Mouse (Mus musculus) cerebellum, postnatal 4 days (tissue): Measurements from ENCODE around the gene Gss.
"Not testable (repeated sequence)": the region's sequence is repeated elsewhere in the genome, so short reads cannot be mapped to it uniquely, and the experiment has no call there.

Experiments used
- DNase-seq, 2 experiments: peaks; one replicate each; pipeline ENCODE4 v3.0.0; 2022; ENCODE audit warnings: low spot score in 2 of 2, mixed read lengths in 1 of 2

Gene Gss

DNA sequence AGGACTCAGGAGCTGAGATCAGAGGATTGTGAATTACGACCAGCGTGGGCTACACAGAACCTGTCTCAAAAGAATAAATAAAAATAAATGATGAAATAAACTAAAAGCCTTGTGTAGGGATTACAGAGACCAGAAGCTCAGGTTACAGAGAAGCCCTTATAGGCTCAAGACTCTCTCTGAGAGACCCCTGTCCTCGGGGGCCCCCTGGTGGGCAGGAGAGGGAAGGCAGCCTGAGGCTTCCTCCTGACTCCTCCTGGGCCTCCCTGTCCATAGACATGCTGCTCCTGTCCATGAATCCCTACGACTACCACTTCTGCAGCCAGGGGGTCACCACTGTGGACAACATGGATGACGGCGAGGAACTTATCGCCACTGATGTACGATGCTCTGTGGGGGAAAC is 27.2 kb upstream of the Gss start:
- peak; percentile 84 to 90 for DNase-seq

DNA sequence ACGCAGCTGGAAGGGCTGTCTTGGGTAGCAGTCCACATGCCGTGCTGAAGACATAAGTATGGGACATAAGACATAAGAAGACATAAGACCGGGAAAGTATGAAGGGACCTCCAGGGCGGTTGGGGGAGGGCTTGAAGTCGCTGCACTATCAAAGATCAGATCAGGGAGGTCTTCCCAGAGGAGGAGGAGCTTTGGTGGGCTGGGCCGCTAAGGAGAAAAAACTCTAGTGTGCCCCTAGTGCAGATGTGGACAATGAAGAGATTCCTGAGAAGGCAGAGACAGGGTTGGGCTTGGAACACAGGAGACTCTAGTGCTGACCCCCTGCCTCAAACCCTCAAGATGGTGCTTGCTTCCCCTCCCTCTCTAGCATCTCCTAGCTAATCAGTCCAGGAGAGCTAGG is 24.4 kb upstream of the Gss start:
- DNase-seq = no peak

DNA sequence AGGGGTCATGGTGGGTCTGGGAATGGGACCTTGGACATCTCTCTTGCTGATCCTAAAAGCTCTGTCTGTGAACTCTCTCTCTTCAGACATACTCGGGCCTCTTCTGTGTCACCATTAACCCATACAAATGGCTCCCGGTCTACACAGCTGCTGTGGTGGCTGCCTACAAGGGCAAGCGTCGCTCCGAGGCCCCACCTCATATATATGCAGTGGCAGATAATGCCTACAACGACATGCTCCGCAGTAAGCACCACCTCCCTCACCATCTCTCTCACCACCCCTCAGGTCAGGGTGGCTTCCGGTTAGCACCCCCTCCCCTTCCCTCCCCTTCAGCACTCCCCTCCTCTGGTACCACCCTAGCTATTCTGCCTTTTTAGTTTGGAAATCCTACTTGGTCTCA is 21.3 kb upstream of the Gss start:
- no peak for DNase-seq

DNA sequence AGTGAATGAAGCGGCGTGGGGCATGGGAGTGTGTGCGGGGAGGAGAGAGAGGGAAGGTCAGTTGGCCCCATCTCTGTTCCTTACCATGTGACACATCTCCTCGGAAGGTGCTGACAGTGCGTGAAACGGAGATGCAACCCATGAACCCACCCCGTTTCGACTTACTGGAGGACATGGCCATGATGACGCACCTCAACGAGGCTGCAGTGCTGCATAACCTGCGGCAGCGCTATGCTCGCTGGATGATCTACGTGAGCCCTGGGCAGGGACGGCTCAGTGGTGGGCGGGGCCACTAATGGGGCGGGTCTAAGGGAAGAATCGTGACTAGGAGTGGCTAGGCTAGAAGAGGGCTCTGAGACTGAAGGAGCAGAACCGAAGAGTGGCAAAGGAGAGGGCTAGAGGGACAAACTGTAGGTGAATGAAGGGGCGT is 20.7 kb upstream of the Gss start:
- DNase-seq = no peak

DNA sequence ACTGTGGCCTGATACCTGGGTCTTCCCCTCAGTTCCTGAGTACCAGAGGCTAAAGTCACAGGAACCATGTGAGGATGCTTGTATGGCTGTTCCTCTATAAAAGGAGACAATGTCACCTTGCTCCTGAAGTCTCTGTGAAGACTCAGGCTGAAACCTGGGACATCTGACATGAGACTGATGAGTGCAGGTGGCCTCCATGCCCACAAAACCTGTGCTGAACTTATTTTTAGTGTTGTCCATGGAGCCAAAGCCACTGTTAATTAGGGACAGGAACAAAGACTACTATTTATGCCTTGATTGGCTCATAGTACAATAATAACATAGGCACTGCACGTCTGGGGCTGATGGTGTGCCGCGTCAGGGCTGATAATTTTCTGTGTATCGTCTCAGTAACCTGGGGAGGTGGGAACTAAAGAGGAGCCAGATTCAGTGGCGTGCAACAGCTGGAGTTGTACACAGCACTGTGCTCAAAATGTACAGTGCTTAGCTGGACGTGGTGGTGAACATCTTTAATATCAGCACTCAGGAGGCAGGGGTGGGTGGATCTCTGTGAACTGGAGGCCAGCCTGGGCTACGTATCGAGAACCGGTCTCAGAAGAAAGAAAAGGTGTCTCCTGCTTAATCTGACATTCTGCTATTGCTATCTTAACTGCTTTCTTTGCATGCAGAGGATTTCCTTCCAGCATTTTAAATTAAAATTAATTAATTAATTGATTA is 19.4 kb upstream of the Gss start:
- no peak for DNase-seq

DNA sequence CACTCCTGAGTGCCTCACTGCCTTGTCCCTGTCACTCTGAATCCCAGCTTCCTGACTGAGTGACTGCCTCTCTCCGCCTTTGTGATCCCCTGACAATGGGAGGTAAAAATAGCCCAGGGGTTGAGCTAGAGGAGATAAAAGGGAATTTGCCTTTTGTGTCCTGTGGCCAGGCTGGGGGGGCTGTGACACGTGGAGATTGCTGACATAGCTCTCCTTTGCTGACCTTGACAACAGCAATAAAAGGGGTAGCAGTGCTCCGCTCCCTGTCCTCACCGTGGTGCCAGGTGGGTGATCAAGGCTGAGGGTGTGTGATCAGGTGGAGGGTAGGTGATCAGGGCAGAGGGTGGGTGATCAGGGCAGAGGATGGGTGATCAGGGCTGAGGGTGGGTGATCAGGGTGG is 18.4 kb upstream of the Gss start, which contains the start of gene Myh7b:
Gene Myh7b (plus strand): TSS at position 235 of the 400 bp plus-strand sequence.
- no peak for DNase-seq

DNA sequence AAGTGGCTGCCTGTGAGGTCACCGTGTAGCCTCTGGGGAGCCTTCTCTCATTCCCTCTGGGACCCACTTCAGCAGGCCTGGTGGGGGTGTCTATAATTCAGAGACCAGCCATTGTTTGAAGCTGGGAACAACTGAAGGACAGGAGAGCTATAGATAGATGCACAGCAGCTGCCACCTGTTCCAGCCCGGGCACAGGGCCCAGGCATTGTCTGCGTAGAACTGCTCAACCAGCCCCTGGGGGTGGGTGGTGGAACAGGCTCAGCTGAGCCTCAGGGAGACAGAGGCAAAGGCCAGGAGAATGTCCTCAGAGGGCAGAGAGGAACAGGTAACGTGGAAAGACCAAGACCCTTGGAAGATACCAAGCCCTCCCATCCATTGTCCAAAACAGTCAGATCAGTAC is 13.8 kb upstream of the Gss start:
- DNase-seq = no peak

DNA sequence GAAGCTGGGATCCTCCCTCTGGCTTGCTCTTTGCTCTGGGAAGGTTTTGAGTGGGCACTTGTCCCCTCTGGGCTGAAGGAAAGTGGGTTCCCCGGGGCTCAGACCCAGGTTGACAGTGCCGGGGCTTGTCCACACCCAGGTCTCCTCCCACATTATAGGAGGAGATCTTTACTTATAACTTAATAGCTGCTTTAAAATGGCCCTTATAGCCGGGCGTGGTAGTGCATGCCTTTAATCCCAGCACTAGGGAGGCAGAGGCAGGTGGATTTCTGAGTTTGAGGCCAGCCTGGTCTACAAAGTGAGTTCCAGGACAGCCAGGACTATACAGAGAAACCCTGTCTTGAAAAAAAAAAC is 12.6 kb upstream of the Gss start:
- DNase-seq = not testable (repeated sequence)

DNA sequence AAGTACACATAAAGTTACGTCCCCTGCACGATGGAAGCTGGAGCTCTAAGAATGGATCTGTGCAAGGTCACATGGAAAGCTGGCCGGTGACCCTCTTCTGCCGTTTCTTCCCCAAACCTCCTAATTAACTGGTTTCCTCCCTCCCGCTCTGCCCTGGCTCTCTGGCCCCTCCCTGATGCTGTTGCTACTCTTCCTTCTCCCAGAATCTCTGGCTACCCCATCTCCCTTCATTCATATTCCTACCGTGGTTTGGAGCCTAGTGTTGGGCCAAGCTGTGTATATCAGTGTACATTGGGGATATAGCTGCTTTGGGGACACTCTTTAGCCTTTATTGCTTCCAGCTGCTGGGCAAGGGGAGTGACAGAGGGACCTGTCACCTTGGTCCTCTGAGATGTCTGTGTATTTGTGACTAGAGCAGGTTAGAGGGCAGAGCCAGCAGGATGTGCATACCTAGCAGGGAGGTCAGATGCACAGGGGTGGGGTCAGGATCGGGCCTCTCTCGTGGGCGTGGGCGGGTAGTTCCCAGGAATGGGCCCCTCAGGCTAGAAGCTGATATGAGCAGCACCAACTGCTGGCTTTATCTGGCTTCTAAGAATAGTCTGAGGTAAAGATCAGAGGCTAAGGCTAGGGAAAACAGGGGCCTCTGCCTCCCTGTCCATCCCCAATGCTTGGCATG is 12.1 kb upstream of the Gss start:
- DNase-seq = no peak

DNA sequence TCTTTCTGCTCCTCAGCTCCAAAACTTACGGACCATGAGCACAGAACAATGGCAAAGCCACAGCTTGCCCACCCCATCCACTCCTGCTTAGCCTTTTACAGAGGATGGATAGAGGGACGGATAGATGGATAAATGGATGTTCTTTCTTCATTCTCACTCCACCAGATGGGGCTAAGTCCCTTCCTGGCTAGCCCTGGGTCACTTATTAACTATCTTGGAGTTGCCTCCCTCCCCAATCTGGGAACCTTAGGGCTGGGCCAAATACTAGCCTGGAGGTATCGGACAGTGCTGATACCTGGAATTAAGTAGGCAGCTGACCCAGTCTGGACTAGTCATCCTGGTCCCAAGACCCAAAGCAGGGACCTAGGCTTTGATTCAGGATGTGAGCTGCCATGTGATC is 11.1 kb upstream of the Gss start:
- no peak for DNase-seq

DNA sequence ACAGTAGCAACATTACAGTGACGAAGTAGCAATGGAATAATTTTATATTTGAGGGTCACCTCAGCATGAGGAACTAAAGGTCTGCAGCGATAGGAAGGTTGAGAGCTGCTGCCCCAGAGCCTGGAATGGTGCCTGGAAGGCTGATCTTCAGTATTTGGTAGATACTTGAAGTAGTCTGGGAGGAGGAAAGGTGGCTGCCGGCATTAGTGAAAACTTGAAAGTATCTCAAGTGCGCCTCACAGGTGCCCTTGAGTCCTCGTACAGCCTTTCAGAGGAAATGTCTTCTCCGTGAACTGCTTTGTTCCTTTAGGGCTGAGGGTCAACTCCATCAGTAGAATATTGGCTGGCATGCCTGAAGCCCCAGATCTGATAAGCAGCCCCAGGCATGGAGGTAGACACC is 2.9 kb upstream of the Gss start:
- no peak for DNase-seq

DNA sequence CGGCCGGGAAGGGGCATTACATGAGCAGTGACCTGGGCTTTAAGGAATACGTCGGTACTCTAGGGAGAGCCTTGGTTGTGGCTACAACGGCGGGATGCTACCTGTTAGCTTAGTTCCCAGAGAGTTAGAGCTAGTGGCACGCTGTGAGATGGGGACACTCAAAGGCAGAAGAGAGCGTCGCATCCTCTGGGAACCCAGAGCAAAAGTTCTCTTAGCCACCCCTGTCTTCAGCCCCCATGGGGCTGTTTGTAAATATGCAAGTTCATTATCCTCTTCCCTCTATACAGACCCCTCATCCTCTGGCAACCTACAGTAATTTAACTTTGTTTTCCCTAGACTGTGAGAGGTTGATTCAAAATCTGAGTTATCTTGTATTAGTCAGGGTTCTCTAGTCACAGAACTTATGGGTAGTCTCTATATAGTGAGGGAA is 259 bp upstream of the Gss start:
- DNase-seq = no peak

DNA sequence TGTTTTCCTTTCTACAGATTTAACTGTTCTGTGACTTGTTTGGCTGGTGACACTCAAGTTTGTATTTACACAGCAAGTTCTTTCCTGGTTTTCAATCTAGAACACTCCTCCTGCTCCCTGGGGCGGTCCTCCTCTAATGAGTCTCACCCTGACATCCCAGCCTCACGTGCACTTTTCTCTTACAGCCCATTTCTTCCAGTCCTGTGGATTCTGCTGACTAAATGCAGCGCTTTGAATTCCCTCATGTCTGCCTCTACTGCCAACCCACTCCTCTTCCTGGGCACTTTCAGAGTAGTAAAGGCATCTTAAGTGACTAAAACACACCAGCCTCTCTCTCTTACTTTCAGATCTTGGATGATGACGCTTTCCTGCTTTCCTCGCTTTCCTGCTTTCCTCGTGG is 934 bp downstream of the Gss start:
- DNase-seq = no peak

DNA sequence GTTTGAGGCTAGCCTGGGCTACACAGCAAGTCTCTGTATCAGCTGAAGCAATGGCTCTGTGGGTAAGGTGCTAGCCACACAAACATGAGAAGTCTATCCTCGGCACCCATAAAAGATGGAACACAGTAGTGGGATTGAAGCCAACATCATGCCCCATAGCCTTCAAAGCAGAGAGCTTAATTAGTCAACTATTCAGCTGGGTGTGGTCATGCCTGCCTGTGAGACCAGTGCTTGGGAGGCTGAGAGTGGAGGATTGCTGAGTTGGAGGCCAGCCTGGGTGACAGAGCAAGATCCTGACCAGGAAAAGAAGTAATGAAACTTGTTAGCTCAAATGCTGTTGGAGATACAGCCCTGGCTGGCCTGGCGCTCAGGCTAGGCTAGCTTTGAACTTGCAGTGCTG is 1.7 kb downstream of the Gss start:
- no peak for DNase-seq

DNA sequence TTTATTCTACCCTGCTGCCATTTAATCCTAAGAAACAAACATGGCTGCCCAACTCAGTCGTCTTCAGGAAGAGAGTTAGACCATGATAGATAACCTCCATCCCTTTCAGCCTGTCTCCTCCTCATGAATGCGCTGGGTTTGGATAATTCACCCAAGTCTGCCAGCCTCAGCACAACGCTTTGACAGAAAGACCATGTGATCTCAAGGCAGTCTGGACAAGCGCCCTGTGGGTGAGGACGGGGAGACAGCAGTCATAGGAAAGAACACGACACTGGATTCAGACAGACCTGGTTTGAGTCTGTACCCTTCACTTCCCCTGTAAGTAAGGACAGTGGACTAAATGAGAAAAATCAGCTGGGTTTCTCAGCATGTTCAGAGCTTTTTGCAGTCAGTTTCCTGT is 3.1 kb downstream of the Gss start:
- no peak for DNase-seq

DNA sequence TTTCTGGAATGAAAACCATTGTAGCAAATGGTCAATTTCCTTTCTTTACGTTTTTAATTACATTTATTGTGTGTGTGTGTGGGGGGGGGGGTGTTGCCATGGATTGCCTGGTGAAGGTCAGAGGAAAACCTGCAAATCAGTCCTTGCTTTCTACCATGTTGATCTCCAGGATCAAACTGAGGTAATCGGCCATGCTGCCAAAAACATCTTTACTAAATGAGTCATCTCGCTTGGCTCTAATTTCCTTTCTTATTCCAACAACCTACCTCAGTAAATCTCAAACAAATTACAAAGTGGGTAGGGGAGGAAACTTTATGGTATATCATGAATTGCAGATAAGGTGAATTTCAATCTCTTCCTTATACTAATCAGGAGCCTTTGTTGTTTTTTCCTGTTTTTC is 4.5 kb downstream of the Gss start:
- no peak for DNase-seq

DNA sequence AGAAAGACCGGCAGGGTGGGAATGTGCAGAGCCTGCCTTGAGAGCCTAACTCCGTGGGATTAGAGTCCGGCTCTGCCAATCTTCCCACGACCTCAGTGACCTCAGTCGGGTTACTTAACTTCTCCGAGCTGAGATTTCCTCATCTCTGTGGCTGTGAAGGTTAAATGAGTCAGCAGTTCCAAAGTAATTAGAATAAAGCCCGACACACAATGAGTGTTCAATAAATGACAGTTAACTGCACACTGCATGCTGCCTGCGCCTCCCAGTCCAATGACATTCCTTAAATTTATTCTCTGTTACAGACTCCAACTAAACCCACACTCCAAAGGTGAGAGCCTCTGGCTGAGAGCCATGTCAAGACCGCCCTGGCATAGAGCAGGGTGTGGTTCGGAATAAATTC is 7.1 kb downstream of the Gss start:
- no peak for DNase-seq

DNA sequence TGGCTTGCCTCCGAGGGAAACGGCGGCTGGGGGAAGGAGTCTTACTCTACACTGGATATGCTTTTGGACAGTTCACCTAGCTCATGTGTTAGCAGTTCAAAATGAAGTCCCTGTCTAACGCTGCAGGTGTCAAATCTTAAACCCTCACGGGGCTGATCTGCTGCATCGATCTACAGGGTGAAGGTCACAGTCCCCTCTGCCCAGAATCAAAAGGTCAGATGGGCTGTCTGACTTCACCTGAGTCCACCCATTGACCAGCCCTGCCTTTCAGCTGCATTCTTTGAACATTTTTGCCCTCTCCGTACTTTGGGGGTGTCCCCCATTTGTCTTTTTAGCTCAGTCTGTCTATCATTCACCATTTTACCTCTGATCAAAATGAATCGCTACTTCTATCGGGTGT is 7.5 kb downstream of the Gss start:
- DNase-seq = no peak

DNA sequence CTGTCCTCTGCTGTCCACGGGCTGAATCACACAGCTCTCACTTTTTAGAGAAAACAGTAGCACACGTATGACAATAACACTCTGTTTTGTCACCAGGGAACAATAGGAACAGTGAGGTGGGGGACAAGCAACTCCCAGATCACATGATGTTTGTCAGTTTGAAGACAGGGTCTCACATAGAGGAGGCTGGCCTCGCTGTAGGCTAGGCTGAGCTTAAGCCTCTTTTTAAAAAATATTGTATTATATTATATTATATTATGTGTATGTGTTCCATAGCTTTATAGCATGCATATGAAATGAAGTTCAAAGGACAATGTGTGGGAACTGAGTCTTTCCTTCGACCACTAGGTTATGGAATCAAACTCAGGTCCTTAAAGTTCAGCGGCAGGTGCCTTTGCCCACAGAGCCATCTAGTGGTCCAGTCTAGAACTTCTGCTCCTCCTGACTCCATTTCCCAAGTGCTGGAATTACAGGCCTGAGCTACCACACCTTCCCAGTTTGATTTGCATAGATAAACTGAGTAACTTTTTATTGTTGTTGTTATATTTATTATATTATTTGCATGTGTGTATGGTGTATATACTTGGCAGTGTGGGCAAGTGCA is 8.6 kb downstream of the Gss start:
- DNase-seq = peak in 1 of 2 experiments; percentile 68

DNA sequence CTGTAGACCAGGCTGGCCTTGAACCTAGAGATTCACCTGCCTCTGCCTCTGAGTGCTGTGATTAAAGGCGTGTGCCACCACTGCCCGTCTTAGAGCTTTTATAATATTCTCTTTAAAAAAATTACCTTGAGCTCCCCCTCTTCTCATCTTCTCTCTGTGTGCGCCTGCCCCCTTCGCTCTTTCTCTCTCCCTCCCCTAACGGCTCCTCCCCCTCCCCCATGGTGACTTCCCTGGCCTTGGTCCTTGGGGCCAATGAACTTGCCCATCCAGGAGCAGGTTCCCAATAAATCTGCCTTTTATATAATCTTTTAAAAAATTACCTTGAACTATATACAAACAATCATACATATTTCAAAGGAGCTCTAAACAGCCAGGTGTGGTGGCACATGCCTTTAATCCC is 9.6 kb downstream of the Gss start:
- DNase-seq = no peak

DNA sequence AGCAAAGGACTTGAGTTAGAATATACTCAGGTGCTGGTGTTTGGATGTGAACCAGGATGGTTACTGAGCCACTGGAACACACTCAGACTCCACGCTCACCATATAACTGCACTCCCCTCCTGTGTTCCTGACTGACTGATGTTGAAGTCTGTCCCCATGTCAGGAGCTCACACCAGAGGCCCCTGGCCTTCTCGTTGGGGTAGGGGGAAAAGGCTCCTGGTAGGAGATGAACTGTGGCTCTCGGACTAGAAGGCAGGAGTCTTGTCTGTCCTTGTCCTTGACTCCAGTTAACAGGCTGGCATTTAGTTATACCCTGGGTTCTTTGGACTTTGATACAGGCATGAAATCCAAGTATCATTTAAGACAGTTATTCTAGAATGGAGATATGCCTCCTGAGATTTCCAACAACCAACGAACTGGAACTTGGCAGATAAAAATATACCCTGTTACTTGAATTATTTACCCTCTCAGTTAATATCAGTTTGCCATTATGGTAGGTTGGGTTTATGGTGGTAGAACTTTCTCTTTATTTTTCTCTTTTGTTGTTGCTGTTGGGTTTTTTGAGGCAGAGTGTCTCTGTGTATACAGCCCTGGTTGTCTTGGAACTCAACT is 10.1 kb downstream of the Gss start:
- DNase-seq = no peak

DNA sequence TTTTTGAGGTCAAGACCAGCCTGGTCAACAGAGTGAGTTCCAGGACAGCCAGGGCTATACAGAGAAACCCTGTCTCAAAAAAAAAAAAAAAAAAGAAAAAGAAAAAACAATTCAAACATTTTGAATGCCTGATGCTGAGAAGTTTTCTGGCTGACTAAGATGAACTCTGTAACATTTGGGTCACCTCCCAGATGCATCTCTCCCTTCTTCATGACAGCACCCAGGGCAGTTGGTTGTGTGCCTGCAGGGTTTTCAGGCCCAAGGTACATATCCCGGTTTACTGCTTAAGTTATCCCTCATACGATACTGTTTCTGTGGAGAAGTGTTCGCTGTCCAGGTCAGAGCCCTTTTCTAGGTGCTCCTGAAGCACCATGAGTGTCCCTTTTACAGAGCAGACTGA is 12.3 kb downstream of the Gss start:
- no peak for DNase-seq

DNA sequence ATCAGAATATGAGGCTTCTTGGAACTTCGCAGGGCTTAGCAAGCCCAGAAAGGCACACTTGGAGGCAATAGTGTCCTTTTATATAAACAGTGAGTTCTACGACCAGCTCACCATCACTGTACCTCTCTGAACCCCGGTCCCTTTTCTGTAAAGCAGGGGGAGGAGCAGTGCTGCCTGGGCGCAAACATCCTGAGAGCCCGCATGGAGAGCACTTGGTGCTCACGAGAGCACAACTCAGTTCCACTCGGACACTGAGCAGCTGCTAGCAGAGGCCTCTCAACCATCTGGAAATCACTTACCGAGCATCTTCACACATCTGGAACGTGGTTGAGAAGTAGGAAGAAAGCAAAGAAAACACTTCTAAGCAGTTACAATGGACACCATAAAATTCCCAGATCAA is 16.0 kb downstream of the Gss start:
- DNase-seq = no peak
